ENCODE assay signal across 23 mouse cellular contexts in the genomic region with DNA sequence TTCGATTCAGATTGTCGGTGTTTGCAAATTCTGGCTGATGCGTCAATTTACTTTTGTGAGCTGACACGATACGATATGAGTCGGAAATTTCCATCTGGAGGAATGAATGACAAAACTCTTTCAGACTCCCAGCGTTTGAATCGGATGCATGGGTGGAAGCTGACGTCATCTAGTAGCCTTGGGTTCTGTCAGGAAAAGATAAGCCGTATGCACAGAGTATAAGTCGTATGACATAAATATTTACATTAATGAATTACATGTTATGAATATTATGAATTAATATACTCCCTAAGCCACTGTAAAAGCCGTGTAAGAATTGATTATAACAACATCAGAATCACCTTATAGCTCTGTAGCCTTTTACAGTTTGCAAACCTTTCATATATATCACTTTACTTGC. TPM values are rescaled to one million over a fixed set of nuclear protein-coding genes. Genes with fewer than 3 reads are reported as not detected.
DNase-seq lines count a peak whose midpoint lies in the region; ATAC-seq and TF ChIP-seq lines count a peak whose summit lies in the region.
"Had no signal": no experiment of that assay in that cellular context is flagged by ENCODE, and none has a peak within 500 bp of the region (broad histone marks: within the 10 kb centered on the region; RNA-seq: fewer than 3 reads in every experiment).

No protein-coding gene starts in this region.

- DNase-seq in heart, postnatal 4 days, result no peak
- peak; percentile 51 for DNase-seq in lung, postnatal 0 days (ENCODE audit: low spot score)
- DNase-seq in lung, adult 18-20 months, result no peak
- no peak for DNase-seq in kidney, adult 8-10 months
- DNase-seq: B cell, adult 2 months; cerebellum, adult 9-10 months; cerebellum, postnatal 36 days; forebrain, postnatal 0 days; kidney, adult 18-20 months; kidney, postnatal 36 days; layer of hippocampus, postnatal 36 days; left cerebral cortex, postnatal 4 days; midbrain, embryonic 14.5 days; retina, postnatal 1 day; right cerebral cortex, postnatal 14 days; thymus, postnatal 4 days had no signal

- no peak for TF ChIP-seq CTCF in lung, postnatal 0 days (IDR thresholded peaks at IDR 0.05)

- H3K36me3 ChIP-seq in heart, embryonic 16.5 days (ENCODE audit: control insufficient read depth, insufficient read depth), result peaks cover 22% of the 10 kb centered on the region
- peaks cover 11% of the 10 kb centered on the region for H3K36me3 ChIP-seq in lung, postnatal 0 days (ENCODE audit: insufficient read depth, low read length)
- peaks cover 53% of the 10 kb centered on the region for H3K36me3 ChIP-seq in liver, embryonic 15.5 days (replicated peaks)

- no peak overlapping the region for H3K4me2 ChIP-seq in heart, embryonic 16.5 days (ENCODE audit: low read depth, low read length)
- no peak overlapping the region for H3K4me2 ChIP-seq in lung, postnatal 0 days (replicated peaks; ENCODE audit: low read depth, low read length)
- no peak overlapping the region for H3K4me2 ChIP-seq in liver, embryonic 15.5 days
- H3K4me2 ChIP-seq: embryonic facial prominence, embryonic 13.5 days; neural tube, embryonic 15.5 days had no signal

- WGBS in heart, embryonic 16.5 days, result 58% methylated on average over 12 of the region's 12 CpGs
- 49% methylated on average over 12 of the region's 12 CpGs for WGBS in lung, postnatal 0 days
- WGBS in liver, embryonic 15.5 days (ENCODE audit: insufficient replicate concordance), result 60% methylated on average over 12 of the region's 12 CpGs

- H3K4me1 ChIP-seq in heart, embryonic 16.5 days (ENCODE audit: control insufficient read depth, insufficient read depth, low read length), result peaks cover 3% of the 10 kb centered on the region; the same call in 1 of the 2 replicates
- no peaks in the 10 kb centered on the region for H3K4me1 ChIP-seq in lung, postnatal 0 days (ENCODE audit: insufficient read depth, low read depth, low read length)
- H3K4me1 ChIP-seq in liver, embryonic 15.5 days (replicated peaks), result 0 out of 2 replicates have a peak, but pooled peaks cover 4% of the 10 kb centered on the region
- H3K4me1 ChIP-seq: embryonic facial prominence, embryonic 13.5 days; neural tube, embryonic 15.5 days had no signal

- no peaks in the 10 kb centered on the region for H3K9me3 ChIP-seq in heart, embryonic 16.5 days (replicated peaks; ENCODE audit: control insufficient read depth, low read length)
- H3K9me3 ChIP-seq in lung, postnatal 0 days (ENCODE audit: low read length), result no peaks in the 10 kb centered on the region
- H3K9me3 ChIP-seq in liver, embryonic 15.5 days (replicated peaks), result no peaks in the 10 kb centered on the region
- H3K9me3 ChIP-seq: embryonic facial prominence, embryonic 13.5 days; neural tube, embryonic 15.5 days had no signal

- H3K27ac ChIP-seq in heart, embryonic 16.5 days (ENCODE audit: low read length), result peak overlapping the region; percentile 35; the same call in 1 of the 2 replicates
- H3K27ac ChIP-seq in lung, postnatal 0 days (ENCODE audit: low read length), result no peak overlapping the region
- peak overlapping the region; percentile 48 for H3K27ac ChIP-seq in liver, embryonic 15.5 days (replicated peaks)
- H3K27ac ChIP-seq: embryonic facial prominence, embryonic 13.5 days; macrophage; neural tube, embryonic 15.5 days had no signal

- H3K27me3 ChIP-seq in heart, embryonic 16.5 days (ENCODE audit: control insufficient read depth, insufficient read depth, low read length), result no peaks in the 10 kb centered on the region
- no peaks in the 10 kb centered on the region for H3K27me3 ChIP-seq in lung, postnatal 0 days (replicated peaks; ENCODE audit: insufficient read depth, low read length)
- no peaks in the 10 kb centered on the region for H3K27me3 ChIP-seq in liver, embryonic 15.5 days
- H3K27me3 ChIP-seq: embryonic facial prominence, embryonic 13.5 days; neural tube, embryonic 15.5 days had no signal

- no peak overlapping the region for H3K4me3 ChIP-seq in heart, embryonic 16.5 days (ENCODE audit: low read length)
- no peak overlapping the region for H3K4me3 ChIP-seq in lung, postnatal 0 days (ENCODE audit: low read depth, low read length)
- H3K4me3 ChIP-seq in liver, embryonic 15.5 days (replicated peaks), result no peak overlapping the region
- H3K4me3 ChIP-seq: embryonic facial prominence, embryonic 13.5 days; erythroblast, embryonic 14.5 days; neural tube, embryonic 15.5 days had no signal

- ATAC-seq in heart, embryonic 16.5 days (replicated peaks; ENCODE audit: extremely low read depth, insufficient read depth, low FRiP score), result no peak
- ATAC-seq in lung, postnatal 0 days, result peak; percentile 57; the same call in 1 of the 2 replicates
- ATAC-seq in liver, embryonic 15.5 days (ENCODE audit: insufficient read depth), result peak; percentile 66
- ATAC-seq: forebrain, postnatal 0 days; hindbrain, embryonic 16.5 days had no signal

- TF ChIP-seq EP300 in lung, postnatal 0 days (IDR thresholded peaks at IDR 0.05), result 0 out of 2 replicates have a peak, but pooled peaks have one; percentile 34

- H3K9ac ChIP-seq in heart, embryonic 16.5 days (ENCODE audit: low read length), result no peak overlapping the region
- H3K9ac ChIP-seq in lung, postnatal 0 days (replicated peaks; ENCODE audit: low read depth), result no peak overlapping the region
- no peak overlapping the region for H3K9ac ChIP-seq in liver, embryonic 15.5 days
- H3K9ac ChIP-seq: embryonic facial prominence, embryonic 13.5 days; forebrain, postnatal 0 days; neural tube, embryonic 15.5 days had no signal

RNA-seq across cellular contexts. Expression of gene Ap3m1, which starts 13.2 kb away (rescaled TPM):
- 54.4 and 60.7 TPM in 2 replicates for polyA plus RNA-seq in heart, embryonic 16.5 days (2015; fragmentation: Nextera tagmentation; extraction: Ambion mirVana)
- total RNA-seq in heart, postnatal 4 days (2021), result 10 to 100 TPM; 75.5 to 79.0 TPM
- polyA plus RNA-seq in lung, postnatal 0 days (2015; fragmentation: Nextera tagmentation; extraction: Ambion mirVana), result 39.3 and 41.1 TPM in 2 replicates
- 29.0 and 30.2 TPM in 2 replicates for polyA plus RNA-seq in liver, embryonic 15.5 days (2015; fragmentation: Nextera tagmentation; extraction: Ambion mirVana)

RNA-seq across cellular contexts. Expression of gene Adk, which starts 13.3 kb away (rescaled TPM):
- 197 and 222 TPM in 2 replicates for polyA plus RNA-seq in heart, embryonic 16.5 days (2015; fragmentation: Nextera tagmentation; extraction: Ambion mirVana)
- 100 to 1,000 TPM; 142 to 149 TPM for total RNA-seq in heart, postnatal 4 days (2021)
- polyA plus RNA-seq in lung, postnatal 0 days (2015; fragmentation: Nextera tagmentation; extraction: Ambion mirVana), result 238 and 275 TPM in 2 replicates
- 197 and 203 TPM in 2 replicates for polyA plus RNA-seq in liver, embryonic 15.5 days (2015; fragmentation: Nextera tagmentation; extraction: Ambion mirVana)
